Mouse (Mus musculus): Measurements from ENCODE around the gene Aff1. TPM values are rescaled to one million over a fixed set of nuclear protein-coding genes. Genes with fewer than 3 reads are reported as not detected.

The Aff1 gene
- polyA plus RNA-seq, 1 experiment from 2014 or later: 6.7 TPM

DNA sequence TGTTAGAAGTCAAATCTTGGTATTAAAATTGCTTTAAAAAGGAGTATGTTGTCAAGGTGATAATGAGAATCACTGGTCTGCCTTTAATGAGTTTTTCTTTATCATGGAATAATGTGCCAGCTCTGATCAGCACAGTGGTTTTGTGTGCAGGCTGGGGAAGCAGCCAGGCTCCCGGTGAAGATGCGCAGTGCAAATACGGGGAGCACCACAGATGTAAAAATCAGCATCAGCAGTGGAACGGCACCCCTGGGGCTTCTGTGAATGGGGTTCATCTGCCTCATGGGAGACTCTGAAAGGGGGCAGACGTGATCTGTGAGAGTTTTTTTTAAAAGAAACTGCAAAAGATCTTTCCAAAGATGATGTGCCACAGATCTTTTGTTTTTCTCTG lies 162.6 kb downstream of the Aff1 start:
- H3K4me3 ChIP-seq: no peak overlapping the region
- H3K27me3 ChIP-seq: no peaks in the 10 kb centered on the region
- H3K9me3 ChIP-seq: no peaks in the 10 kb centered on the region
- no peak overlapping the region for H3K27ac ChIP-seq
- no peak overlapping the region for H3K9ac ChIP-seq
- peaks cover 11% of the 10 kb centered on the region; the same call in 1 of the 2 replicates for H3K4me1 ChIP-seq
- H3K4me2 ChIP-seq: no peak overlapping the region
- WGBS: 85% methylated on average over 5 of the region's 5 CpGs
- peaks cover 6% of the 10 kb centered on the region; the same call in 1 of the 2 replicates for H3K36me3 ChIP-seq
- ATAC-seq (ENCODE audit: borderline replicate concordance, extremely low read depth, low FRiP score, low TSS enrichment): no peak

DNA sequence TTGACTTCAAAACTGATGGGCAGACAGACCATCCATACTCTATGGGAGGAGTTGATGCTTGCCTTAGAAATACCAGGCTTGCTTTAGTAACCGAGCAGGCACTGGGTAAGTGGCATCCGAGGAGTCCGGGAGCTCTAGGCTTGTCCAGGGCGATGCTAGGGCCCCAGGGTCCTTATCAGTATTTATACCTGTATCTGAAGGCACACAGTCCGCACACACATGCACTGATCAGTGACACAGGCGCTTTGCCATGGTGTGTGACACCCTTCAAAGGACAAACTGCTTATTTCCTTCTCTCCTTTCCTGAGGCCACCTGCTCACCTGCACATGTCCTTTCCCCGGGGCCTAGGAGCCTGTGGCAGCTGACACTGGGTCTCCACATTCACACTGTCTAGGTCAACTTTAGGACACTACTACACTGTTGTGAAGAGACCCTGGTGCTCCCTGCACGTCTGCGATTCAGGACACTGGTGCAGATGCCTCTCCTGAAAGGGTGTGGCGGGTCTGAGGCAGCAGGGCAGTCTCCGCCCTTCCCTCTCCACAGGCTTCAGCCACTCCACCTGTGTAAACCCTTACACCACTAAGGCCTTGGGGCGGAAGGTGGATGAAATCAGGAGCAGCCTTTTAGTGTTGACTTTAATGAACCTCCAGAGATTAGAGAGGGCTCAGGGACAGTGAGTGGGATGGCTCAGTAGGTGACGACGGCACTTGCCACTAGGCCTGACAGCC lies 163.5 kb downstream of the Aff1 start:
- Histone ChIP-seq H3K27me3 (no peaks in the 10 kb centered on the region), H3K4me2 (no peak overlapping the region), H3K36me3 (peaks cover 2% of the 10 kb centered on the region; the same call in 1 of the 2 replicates), H3K9ac (no peak overlapping the region), H3K4me1 (peaks cover 11% of the 10 kb centered on the region; the same call in 1 of the 2 replicates), H3K9me3 (no peaks in the 10 kb centered on the region), H3K4me3 (no peak overlapping the region), H3K27ac (peak overlapping the region; percentile 4; the same call in 1 of the 2 replicates)
- 67% methylated on average over 14 of the region's 14 CpGs for WGBS
- ATAC-seq (ENCODE audit: borderline replicate concordance, extremely low read depth, low FRiP score, low TSS enrichment): peak; percentile 41; the same call in 1 of the 2 replicates

DNA sequence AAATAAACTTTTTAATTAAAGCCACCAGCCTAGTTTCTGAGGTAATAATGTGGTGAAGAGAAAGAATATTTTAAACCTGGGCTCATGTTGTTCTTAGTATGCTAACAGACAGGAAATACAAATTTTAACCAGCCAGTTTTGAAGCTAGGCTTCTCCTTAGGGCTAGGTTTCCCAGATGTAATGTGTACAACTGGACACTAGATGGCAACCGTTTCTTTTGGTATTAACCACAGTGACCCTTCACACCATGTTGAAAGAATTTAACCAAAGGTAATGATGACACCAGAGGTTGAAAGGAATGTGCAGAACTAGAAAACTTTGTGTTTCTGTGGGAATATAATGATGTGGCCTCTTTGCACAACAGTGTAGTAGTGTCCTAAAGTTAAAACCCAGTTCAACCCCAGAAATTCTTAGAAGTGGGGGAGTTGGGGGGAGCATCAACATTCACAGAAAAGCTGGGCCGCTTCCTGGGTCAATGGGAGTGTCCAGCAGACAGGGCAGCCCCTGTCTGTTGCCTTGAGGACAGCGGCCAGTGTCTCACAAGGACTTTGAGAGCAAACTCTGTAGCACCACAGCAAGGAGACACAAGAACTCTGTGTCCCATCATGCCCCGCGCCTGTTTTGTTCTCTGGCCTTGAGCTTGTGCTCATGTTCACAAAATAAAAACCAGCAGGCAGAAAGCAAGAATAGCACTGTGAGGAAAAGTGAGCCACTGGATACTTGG lies 164.3 kb downstream of the Aff1 start:
- 56% methylated on average over 5 of the region's 5 CpGs for WGBS

GRCm38 (mm10) chr5:103857151-103857550 lies 165.0 kb downstream of the Aff1 start:
- 90% methylated on average over 2 of the region's 2 CpGs for WGBS
- no peak overlapping the region for H3K27ac ChIP-seq
- no peaks in the 10 kb centered on the region for H3K27me3 ChIP-seq
- H3K4me3 ChIP-seq: no peak overlapping the region
- ATAC-seq (ENCODE audit: borderline replicate concordance, extremely low read depth, low FRiP score, low TSS enrichment): no peak
- H3K9ac ChIP-seq: no peak overlapping the region
- H3K4me2 ChIP-seq: no peak overlapping the region
- H3K36me3 ChIP-seq: no peaks in the 10 kb centered on the region
- peaks cover 11% of the 10 kb centered on the region; the same call in 1 of the 2 replicates for H3K4me1 ChIP-seq
- no peaks in the 10 kb centered on the region for H3K9me3 ChIP-seq

More for the DNA sequence above, 164.3 kb downstream of the Aff1 start:
- H3K27me3 ChIP-seq: no peaks in the 10 kb centered on the region
- no peak overlapping the region for H3K4me3 ChIP-seq
- no peak for ATAC-seq (ENCODE audit: borderline replicate concordance, extremely low read depth, low FRiP score, low TSS enrichment)
- H3K9ac ChIP-seq: no peak overlapping the region
- no peak overlapping the region for H3K27ac ChIP-seq
- no peaks in the 10 kb centered on the region for H3K36me3 ChIP-seq
- H3K9me3 ChIP-seq: no peaks in the 10 kb centered on the region
- peaks cover 11% of the 10 kb centered on the region; the same call in 1 of the 2 replicates for H3K4me1 ChIP-seq
- H3K4me2 ChIP-seq: no peak overlapping the region

- no peaks in the 10 kb centered on the region for H3K9me3 ChIP-seq
- no peaks in the 10 kb centered on the region for H3K27me3 ChIP-seq
- H3K4me3 ChIP-seq: no peak overlapping the region
- no peaks in the 10 kb centered on the region for H3K36me3 ChIP-seq
- H3K9ac ChIP-seq: no peak overlapping the region
- no peak overlapping the region for H3K4me2 ChIP-seq
- WGBS: 90% methylated on average over 11 of the region's 11 CpGs
- H3K4me1 ChIP-seq: peaks cover 2% of the 10 kb centered on the region; the same call in 1 of the 2 replicates
- ATAC-seq (ENCODE audit: borderline replicate concordance, extremely low read depth, low FRiP score, low TSS enrichment): no peak
- H3K27ac ChIP-seq: no peak overlapping the region
Measured at GRCm38 (mm10) chr5:103860622-103861021, 168.4 kb downstream of the Aff1 start.

GRCm38 (mm10) chr5:103863759-103864158 lies 171.6 kb downstream of the Aff1 start:
- 90% methylated on average over 4 of the region's 4 CpGs for WGBS
- ATAC-seq (ENCODE audit: borderline replicate concordance, extremely low read depth, low FRiP score, low TSS enrichment): no peak

DNA sequence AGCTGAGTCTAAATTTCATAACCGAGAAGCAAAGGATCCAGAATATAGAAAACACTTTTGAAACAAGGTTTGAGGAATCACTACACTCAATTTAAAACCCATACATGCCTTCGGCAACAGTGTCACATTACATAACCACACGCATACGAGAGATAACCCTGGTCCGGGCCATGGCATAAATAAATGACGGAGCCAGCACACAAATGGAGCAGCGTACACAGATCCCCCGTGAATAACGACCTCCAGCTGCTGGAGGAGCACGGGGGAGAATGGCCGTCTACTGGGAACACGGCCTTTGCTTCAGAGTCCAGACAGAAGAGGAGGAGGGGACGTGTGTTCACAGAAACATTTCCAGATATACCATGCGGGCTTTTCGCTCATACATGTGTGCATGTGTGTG lies 197.6 kb downstream of the Aff1 start:
- H3K9me3 ChIP-seq: no peaks in the 10 kb centered on the region
- H3K27me3 ChIP-seq: no peaks in the 10 kb centered on the region
- no peak overlapping the region for H3K4me3 ChIP-seq
- no peaks in the 10 kb centered on the region for H3K36me3 ChIP-seq
- WGBS: 40% methylated on average over 15 of the region's 15 CpGs
- no peak overlapping the region for H3K9ac ChIP-seq
- peak; percentile 93 for ATAC-seq (ENCODE audit: borderline replicate concordance, extremely low read depth, low FRiP score, low TSS enrichment)
- peaks cover 17% of the 10 kb centered on the region for H3K4me1 ChIP-seq
- no peak overlapping the region for H3K27ac ChIP-seq
- H3K4me2 ChIP-seq: 0 out of 2 replicates have a peak overlapping the region, but pooled peaks have one; percentile 9

More at GRCm38 (mm10) chr5:103863759-103864158, 171.6 kb downstream of the Aff1 start:
- Histone ChIP-seq H3K27me3 (no peaks in the 10 kb centered on the region), H3K9ac (no peak overlapping the region), H3K4me1 (no peaks in the 10 kb centered on the region), H3K36me3 (peaks cover 5% of the 10 kb centered on the region; the same call in 1 of the 2 replicates), H3K4me3 (no peak overlapping the region), H3K27ac (no peak overlapping the region), H3K9me3 (no peaks in the 10 kb centered on the region), H3K4me2 (no peak overlapping the region)

GRCm38 (mm10) chr5:103898310-103898709 lies 206.1 kb downstream of the Aff1 start:
- 23% methylated on average over 1 of the region's 1 CpGs for WGBS
- no peaks in the 10 kb centered on the region for H3K4me1 ChIP-seq
- no peak overlapping the region for H3K9ac ChIP-seq
- no peaks in the 10 kb centered on the region for H3K9me3 ChIP-seq
- H3K4me2 ChIP-seq: no peak overlapping the region
- no peak overlapping the region for H3K4me3 ChIP-seq
- no peak for ATAC-seq (ENCODE audit: borderline replicate concordance, extremely low read depth, low FRiP score, low TSS enrichment)
- no peak overlapping the region for H3K27ac ChIP-seq
- no peaks in the 10 kb centered on the region for H3K27me3 ChIP-seq
- H3K36me3 ChIP-seq: no peaks in the 10 kb centered on the region

Other genes with a start within 250 kb of the Aff1 start
- gene Slc10a6, start 63.0 kb upstream of the Aff1 start, polyA plus RNA-seq (2015; fragmentation: Nextera tagmentation; extraction: Ambion mirVana): 1.3 and 1.5 TPM in 2 replicates
- 0.39 and 0.51 TPM in 2 replicates for gene 1700016H13Rik, start 36.4 kb upstream of the Aff1 start, polyA plus RNA-seq (2015; fragmentation: Nextera tagmentation; extraction: Ambion mirVana)
- 10.2 and 10.8 TPM in 2 replicates for gene Klhl8, start 218.9 kb downstream of the Aff1 start, polyA plus RNA-seq (2015; fragmentation: Nextera tagmentation; extraction: Ambion mirVana)